Mouse (Mus musculus): ENCODE measurements around the gene Fam131a.

Fam131a gene

DNA sequence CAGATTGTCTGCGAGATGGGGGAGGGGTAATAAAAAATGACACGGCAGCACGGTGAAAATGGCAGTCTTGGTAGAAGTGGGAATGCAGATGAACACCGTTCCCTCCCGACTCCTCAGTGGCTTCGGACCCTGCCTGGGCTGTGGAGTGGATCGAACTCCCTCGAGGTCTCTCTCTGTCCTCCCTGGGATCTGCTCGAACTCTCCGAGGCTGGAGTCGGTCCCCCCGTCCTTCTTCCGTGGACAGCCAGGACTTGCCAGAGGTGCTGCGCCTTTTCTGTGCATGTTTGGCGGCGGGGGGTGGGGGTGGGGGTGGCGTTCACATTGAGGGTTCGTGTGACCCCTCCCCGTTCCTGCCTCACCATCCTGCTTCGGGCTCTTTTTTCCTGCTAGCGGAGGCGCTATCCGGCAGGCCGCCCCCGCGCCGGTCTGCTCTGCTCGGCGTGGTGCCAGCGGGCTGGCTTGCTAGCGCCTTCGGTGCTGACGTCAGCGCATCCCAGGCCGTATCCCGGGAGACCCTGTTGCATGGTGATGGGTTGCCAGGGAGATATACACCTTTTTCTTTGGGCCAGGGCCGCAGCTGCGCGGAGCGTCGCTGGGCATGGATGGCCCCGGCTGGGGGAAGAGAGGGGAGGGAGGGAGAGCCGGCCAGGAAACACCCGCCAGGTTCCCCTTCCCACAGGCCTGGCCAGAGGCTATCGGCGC is 2.7 kb downstream of the Fam131a start:
- DNase-seq (ENCODE audit: low read depth, low spot score): peak; percentile 81

DNA sequence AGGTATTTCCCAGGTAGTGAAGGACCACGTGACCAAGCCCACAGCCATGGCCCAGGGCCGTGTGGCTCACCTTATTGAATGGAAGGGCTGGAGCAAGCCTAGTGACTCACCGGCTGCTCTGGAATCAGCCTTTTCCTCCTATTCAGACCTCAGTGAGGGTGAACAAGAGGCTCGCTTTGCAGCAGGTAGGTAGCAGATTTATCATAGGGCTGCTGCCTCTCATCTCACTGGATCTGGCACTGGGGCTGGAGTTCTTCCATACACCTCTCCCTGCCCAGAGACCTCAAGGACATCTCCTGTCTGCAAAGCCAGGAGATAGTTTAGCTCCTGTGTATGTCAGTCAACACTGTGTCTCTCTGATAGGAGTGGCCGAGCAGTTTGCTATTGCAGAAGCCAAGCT is 6.2 kb downstream of the Fam131a start:
- DNase-seq (ENCODE audit: low read depth, low spot score): no peak

DNA sequence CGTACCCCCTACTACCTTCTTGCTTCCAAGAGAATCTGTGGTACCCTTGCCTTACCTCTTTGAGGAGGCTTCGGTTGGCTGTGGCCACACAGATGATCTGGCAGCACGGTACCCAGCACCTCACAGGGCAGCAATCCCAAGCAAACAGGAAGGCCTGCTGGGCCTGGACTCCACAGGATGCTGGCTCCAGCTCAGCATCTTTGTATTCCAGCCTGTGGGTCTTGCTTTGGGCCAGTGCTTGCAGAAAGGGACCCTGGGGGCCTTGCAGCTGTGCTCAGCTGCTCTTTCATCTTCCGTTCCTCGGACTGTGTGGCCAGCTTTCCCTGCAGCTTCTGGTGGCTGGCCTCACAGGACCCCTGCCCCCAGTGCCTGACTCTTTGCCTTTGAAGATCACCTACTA is 7.0 kb downstream of the Fam131a start:
- no peak for DNase-seq (ENCODE audit: low read depth, low spot score)

DNA sequence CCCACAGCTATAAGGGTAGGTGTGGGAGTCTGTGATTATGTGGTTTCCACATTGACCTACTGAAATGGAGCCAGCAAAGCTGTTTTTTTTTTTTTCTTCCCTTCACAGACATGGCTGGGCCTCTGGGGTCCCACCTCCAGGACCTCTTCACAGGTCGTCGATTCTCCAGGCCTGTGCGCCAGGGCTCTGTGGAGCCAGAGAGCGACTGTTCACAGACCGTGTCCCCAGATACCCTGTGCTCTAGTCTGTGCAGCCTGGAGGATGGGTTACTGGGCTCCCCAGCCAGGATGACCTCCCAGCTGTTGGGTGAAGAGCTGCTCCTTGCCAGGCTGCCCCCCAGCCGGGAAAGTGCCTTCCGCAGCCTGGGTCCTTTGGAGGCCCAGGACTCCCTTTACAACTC is 8.3 kb downstream of the Fam131a start:
- DNase-seq (ENCODE audit: low read depth, low spot score): no peak

DNA sequence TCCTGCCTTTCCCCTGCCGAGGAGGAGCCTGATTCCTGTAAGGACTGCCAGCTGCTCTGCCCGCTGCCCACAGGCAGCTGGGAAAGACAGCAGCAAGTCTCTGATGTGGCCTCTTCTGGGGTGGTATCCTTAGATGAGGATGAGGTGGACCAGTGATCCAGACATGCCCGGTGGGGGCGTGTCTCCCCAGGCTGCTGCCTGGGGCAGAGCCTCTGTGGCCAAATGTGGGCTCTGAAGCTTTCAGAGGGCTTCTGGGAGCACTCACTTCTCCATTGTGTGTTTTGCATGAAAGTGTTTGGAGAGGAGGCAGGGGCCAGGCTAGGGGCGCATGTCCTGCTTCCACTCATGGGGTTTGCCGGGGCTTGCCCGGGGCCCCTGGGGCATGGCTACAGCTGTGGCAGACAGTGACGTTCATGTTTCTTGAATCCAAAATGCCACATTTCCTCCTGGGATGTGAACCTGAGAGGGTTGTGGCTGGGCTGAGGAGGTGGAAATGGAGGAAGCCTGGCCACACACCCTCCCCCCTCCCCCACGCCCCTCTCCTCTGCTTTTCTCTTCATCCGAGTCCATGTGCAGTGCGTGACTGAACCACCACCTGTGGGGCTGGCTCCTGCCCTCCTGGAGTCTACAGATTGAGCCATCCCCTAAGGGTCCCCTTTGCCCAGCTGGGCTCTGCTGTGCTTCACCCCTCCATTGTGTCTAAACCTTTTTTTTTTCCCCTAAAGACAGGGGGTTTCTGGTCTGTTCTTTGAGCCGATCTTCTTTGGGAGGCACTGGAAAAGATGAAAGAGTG is 8.9 kb downstream of the Fam131a start:
- DNase-seq (ENCODE audit: low read depth, low spot score): no peak

DNA sequence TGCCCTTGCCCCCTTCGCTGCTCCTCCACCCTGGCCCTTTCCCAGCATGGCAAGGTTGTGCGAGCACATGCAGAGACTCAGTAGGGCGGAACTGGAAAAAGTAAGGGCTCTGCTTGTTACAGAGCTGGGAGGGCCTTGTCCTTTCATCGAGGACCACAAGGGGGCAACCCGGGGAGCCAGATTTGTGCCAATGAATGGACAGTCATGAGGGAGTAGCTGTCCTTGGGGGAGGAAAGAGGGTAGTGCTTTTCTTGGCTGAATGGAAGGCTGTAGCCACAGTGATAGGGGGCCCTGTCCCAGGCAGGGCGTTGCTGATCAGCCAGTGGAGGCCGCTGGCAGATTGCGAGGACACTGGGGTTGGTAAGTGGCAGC is 9.5 kb downstream of the Fam131a start:
- peak; percentile 71 for DNase-seq (ENCODE audit: low read depth, low spot score)

DNA sequence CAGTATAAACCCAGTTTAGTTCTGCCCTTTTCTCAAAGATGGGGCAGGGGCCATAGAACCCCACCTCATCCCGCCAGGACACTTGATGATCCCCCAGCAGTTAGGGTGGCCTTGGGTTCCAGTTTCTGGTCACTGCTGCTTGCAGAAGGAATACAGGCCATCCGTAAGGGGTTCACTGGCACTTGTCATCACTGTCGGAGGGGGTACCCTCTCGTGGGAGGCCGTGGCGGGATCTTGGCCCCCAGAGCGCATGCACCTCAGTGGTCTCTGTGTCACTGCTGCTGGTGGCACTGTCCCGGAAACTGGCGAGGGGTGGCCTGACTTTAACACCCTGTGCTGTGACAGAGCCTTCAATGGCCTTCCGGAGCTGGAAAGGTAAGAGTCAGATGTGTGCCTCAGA is 10.0 kb downstream of the Fam131a start:
- DNase-seq (ENCODE audit: low read depth, low spot score): no peak

DNA sequence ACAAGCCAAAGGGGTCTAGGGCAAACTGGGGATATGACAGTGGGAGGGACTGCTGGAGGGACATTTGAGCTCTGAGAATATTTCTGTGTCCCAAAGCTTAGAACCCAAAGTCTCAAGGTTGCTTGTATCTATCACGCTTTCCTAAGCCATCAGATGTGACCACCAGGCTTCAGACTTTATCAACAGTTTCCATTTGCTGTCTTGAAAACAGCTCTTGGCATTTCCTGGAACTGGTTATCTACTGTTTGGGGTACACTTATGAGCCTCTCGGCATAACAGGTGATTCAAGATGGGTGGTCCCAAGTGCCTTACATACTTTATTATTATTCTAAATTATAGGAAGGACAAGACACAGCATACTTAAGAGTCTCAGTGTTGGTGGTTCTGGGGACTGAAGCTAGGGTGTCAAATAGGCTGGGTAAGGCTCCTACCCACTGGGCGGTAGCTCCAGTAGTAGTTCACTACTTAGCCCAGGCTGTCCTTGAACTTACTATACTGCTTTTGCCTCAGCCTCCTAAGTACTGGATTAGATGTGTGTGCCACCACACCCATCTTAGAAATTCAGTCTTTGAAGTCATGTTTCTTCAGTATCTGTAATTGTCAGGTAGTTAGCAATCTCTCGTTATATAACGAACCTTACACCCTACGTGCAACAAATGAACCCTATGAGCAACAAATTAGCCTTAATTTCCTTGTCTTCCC is 10.8 kb downstream of the Fam131a start:
- no peak for DNase-seq (ENCODE audit: low read depth, low spot score)

DNA sequence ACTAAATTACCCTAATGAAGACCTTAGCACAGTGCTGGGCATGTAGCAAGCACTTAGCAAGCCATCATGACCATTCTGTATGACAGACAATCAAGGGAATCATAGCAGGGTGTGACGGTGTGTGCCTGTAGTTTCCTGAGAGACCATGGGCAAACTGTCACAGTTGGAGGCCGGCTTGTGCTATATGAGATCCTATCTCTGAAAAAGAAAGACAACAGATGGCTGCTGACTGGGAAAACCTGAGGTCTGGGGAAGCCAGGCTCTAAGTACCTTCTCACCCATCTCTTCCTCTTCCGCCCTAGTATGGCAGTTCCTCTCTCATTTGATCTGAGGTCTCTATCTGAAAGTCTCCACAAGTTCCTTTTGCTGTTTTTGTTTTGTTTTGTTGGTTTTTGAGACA is 12.7 kb downstream of the Fam131a start:
- DNase-seq (ENCODE audit: low read depth, low spot score): no peak

DNA sequence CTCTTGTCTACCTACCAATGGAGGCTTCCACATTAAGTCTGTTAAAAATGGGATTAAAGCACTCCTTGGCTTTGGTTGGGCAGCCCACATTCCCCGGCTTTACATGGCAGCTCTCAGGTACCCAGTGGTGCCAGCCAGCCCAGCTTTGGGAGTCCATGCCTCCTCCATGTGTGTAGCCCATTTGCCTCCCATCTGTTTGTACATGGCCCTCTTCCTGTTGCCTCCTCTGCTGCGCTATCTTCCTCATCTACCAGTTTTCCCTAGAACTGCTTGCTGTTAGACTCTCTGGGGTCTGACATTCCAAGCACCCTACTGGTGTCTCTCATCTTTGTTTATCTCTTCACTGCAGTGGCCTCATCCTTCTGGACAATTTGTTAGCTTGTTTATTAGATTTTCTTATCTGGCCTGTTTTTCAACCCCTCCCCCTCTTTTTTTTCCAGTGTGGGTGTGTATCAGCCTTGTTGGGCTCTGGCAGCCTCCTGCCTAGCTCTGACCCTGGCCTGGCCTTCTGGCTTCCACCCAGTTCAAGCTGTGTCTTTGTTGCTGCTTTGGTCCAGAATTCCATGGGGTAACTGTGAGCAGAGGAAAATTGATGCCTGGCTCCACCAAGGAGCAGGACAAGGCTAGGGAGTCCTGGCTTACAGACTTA is 13.5 kb downstream of the Fam131a start:
- DNase-seq (ENCODE audit: low read depth, low spot score): no peak

DNA sequence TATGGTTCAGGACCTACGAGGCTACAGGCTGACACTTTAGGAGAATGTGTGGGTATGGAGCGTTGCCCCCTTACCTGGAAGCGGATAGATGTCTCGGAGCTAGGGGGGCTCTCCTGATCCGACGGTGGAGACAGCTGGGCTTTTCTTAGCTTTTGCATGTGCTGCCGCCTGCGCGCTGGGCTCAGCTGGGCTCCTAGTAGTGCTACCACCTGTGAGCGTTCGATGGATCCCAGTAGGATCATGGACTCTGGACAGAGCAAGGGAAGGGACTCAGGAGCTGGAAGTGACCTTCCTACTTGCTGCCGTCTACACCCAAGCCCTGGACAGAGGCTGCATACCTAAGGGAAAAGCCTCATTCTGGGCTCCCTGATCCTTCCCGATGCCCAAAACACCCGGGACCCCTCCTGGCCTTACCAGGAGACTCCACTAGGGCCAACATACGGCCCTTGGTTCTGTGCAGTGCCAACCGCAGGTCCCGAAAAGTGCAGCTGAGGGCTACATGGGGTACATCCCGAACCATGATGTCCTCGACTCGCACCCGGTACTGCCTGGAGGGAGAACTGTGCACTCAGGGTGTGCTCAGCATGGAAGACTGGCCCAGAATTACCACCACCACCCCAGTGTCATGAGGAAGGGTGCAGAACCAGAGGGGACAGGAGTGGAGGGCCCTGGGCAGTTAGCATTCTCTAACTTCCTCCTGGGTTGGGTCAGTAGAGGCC is 15.3 kb downstream of the Fam131a start:
- no peak for DNase-seq (ENCODE audit: low read depth, low spot score)

DNA sequence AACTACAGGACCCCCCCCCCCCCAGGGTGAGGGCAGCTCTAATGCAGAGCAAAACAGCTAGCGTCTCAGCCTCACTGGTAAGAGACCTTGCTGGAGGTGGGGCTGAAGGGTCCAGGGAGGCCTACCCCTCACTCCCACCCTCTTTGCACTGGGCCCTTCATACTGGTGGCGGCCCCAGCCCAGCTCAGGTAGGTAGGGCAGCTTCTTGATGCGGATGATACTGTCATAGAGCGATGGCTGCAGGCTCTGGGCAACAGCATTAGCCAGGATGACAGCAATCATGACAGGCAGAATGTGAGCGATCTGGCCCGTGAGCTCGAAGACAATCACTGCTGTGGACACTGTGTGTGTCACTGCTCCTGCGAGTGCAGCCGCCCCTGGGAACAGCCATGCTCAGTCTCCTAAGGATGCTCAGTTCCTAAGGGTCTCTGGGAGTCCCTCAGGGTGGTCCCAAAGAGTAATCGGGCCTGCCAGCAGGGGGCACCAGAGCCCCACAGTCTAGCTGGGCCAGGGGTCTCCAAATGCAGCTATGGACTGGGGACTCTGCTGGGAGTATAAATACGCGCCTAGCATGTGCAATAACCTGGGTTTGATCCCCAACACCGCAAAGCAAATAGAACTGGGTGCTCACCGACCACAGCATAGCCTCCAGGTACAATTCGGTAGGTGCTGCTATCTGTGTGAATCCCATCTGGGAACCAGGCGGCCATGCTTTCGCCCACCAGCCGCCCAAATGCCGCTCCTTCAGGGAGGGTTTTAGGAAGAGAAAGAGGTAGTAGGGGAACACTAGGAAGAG is 16.1 kb downstream of the Fam131a start:
- no peak for DNase-seq (ENCODE audit: low read depth, low spot score)

DNA sequence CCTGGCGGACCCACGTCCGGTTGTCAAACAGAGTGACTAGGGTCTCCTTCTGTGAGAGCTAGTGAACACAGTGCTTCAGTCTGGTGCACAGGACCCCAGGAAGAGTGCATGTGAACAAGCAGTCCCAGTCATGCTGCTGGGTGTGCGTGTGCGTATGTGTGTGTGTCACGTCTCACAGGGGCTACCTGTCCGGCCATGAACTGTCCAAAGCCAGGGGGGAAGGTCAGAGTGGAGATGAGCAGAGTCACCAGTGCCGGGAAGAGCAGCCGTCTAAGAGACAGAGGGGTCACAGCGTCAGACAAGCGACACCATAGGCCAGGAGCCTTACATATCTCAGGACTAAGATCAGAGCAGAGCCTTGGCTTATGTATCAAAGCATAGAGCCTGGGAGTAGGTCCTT is 17.3 kb downstream of the Fam131a start:
- DNase-seq (ENCODE audit: low read depth, low spot score): no peak

DNA sequence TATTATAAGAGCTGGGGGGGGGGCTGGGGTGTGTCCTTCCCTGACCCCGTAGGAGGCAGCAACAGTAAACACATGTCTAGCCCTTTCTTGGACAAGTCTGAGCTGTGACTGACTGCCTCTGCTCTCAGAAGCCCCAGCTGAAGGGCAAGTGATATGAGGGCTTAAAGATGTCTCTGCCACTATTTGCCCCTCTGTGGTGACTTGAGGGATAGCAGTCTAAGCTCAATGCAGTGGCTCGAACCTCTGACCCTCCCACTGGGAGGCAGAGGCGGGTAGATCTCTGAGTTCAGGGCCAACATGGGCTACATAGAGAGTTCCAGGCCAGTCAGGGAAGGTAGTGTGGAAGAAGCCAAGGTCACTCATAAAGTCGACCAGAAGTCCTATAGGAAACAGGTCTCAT is 17.8 kb downstream of the Fam131a start:
- DNase-seq (ENCODE audit: low read depth, low spot score): no peak

DNA sequence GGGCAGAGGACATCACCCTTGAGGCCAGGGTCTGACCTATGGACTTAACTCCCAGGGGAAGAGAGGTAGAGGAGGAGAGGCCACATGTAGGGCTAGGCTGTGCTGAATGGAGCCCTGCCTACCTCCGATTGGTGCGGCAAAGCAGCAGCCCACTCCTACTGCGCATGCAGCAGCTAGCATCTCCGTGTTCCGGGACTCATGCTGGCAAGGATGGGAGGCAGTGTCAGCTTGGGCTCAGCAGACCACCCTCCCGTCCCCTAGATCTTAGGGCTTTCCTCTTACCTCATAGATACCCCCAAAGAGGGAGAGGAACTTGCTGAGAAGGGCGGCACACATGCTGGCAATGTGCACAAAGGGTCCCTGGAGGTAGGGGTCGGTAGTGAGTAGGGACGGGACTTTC is 19.1 kb downstream of the Fam131a start:
- no peak for DNase-seq (ENCODE audit: low read depth, low spot score)

DNA sequence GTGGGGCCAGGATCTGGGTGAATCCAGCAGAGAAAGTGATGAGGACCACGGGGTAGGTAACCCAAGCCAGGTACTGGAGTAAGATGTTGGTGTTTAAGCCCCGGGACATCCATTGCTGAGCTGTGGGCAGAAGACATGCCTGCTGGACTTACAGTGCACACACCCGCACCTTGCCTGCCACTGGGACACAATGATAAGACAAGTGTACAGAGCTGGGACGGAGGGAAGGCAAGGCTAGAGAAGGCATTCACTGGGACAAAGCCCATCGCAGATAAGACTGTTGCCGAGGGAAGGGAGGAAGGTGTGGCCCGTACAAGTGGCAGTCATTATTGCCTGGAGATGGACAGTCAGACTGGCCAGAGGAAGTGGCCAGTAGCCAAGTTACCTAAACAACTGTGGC is 19.8 kb downstream of the Fam131a start:
- DNase-seq (ENCODE audit: low read depth, low spot score): no peak

DNA sequence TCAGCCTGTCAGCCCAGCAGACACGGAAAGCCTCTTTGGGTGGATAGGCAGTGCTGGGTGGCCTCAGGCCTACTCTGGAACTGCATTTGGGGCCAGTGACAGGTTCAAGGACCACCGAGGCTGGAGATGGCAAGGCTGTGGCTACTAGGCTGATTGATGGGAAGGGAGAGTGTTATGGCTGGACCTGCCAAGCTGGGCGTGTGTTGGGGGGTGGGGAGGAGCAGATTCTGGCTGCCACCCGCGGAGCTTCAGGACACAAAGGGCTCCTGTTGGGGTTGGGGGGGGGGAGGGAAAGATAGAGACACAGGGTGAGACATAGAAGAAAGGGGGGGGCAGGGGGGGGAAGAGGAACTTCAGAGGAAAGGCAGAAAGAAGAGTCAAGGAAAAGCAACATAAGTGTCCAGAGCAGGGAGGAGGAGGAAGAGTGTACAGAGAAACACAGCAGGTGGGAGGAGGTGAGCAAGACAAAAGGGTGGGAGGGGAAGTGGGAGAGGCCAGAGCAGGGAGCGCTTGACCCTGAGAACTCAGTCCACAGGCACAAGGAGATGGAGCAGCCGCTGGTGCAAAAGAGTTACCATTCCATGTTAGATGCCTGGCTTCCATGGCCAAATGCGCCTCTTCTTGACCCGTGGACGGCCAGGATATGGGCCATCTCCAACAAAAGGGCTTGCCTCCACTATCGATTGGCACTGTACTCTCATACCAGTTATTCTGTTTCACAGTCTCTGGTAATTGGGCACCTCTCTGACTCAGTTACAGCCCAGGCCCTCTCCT is 21.5 kb downstream of the Fam131a start:
- no peak for DNase-seq (ENCODE audit: low read depth, low spot score)

DNA sequence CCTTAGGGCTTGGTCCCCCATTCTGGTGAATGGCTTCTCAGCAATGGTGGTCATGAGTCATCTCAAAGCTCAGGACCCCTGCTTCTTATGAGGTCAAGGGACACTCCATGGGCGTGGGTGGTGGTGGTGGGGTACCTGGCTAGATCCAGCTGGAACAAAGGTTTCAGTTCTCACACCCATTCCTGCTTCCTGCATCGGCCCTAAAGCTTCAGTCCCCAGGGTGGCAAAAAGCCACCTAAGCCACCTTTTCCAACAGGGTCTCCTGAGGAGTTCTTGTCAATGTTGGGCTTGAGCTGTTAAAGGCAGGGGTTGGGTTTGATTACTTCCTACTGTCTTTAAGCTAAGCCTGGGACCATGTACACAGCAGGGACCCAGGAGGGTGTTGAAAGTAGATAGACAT is 22.1 kb downstream of the Fam131a start:
- no peak for DNase-seq (ENCODE audit: low read depth, low spot score)

DNA sequence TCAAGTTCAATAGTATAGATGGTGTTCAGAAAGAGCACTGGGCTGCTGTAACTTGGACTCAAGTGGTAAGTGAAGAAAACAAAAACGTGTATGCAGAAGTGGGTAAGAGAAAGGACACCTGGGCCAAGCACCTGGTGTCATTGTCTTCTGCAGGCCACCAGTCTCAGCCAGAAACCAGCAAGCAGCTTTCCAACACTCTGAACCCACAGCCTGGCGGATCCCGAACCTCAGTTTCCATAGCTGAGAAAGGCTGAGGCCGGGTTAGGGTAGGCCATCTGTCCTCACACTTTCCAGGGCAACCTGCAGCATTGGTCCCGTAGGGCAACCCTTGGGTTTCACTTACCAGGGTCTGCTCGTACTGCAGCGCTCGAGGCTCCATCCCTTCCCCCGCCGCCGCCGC is 22.5 kb downstream of the Fam131a start:
- no peak for DNase-seq (ENCODE audit: low read depth, low spot score)
